Mouse (Mus musculus) adrenal gland (tissue): ENCODE measurements around the gene Supt7l.
"Not testable (repeated sequence)": the region's sequence is repeated elsewhere in the genome, so short reads cannot be mapped to it uniquely, and the experiment has no call there.

ENCODE experiments used
- intact Hi-C: fragments of 180-260 bp; cut with DNase I; formaldehyde crosslinking; loops from one replicate; pipeline ENCODE4 v1.15.1; 2025
- long read RNA-seq, 2 experiments: library from polyadenylated mRNA; unstranded; transcript quantifications; one replicate each; pipeline ENCODE4 v2.0.0; 2020; ENCODE audit warnings: borderline replicate concordance in 1 of 2; ENCODE audit not compliant: insufficient replicate concordance in 1 of 2

Gene Supt7l
- long read RNA-seq, experiment 1, partial matches to known transcripts, result 2 of 7 reads
- long read RNA-seq, experiment 1, other reads (novel, unspliced or antisense), result 0 of 7 reads
- long read RNA-seq, experiment 2, transcript Supt7l-201 (5 exons, 2,693 nt), result major isoform, 6 of 11 reads
- long read RNA-seq, experiment 2, partial matches to known transcripts, result 3 of 11 reads
- long read RNA-seq, experiment 2, other reads (novel, unspliced or antisense), result 2 of 11 reads

- intact Hi-C loops, result not testable (repeated sequence)
These were observed at the start of gene Supt7l for GRCm38 (mm10) chr5:31527707-31528106. Gene Supt7l, minus strand, starts transcription at chr5:31527807.

- intact Hi-C loops, result no loop called here
These were observed 49.0 kb upstream of the Supt7l start for GRCm38 (mm10) chr5:31576539-31576975.

- intact Hi-C loops, result no loop called here
These were observed 46.1 kb upstream of the Supt7l start for GRCm38 (mm10) chr5:31573722-31574121.

- intact Hi-C loops, result no loop called here
These were observed 43.5 kb upstream of the Supt7l start for GRCm38 (mm10) chr5:31571023-31571608.

GRCm38 (mm10) chr5:31567951-31568657 lies 40.5 kb upstream of the Supt7l start:
- intact Hi-C loops, result no loop called here

- intact Hi-C loops, result no loop called here
These were observed 38.9 kb upstream of the Supt7l start for GRCm38 (mm10) chr5:31566457-31566856.

- intact Hi-C loops, result no loop called here
These were observed 38.4 kb upstream of the Supt7l start for GRCm38 (mm10) chr5:31566026-31566425.

GRCm38 (mm10) chr5:31564976-31565375 lies 37.4 kb upstream of the Supt7l start:
- intact Hi-C loops, result no loop called here

GRCm38 (mm10) chr5:31563905-31564304 lies 36.3 kb upstream of the Supt7l start:
- intact Hi-C loops, result loop anchor here (2.0 kb wide), 2 partner anchors 133 to 635 kb away; partner anchors contain the start of genes Babam2 and Rbks

- intact Hi-C loops, result loop anchor here (2.0 kb wide), 2 partner anchors 133 to 635 kb away; partner anchors contain the start of genes Babam2 and Rbks
These were observed 35.9 kb upstream of the Supt7l start for GRCm38 (mm10) chr5:31563496-31563895.

- intact Hi-C loops, result loop anchor here (2.0 kb wide), 2 partner anchors 135 to 637 kb away; partner anchors contain the start of genes Babam2 and Rbks
These were observed 34.5 kb upstream of the Supt7l start for GRCm38 (mm10) chr5:31562036-31562666.

- intact Hi-C loops, result no loop called here
These were observed 32.7 kb upstream of the Supt7l start for GRCm38 (mm10) chr5:31560352-31560751.

GRCm38 (mm10) chr5:31559401-31559800 lies 31.8 kb upstream of the Supt7l start:
- intact Hi-C loops, result no loop called here

GRCm38 (mm10) chr5:31535228-31535627 lies 7.6 kb upstream of the Supt7l start:
- intact Hi-C loops, result no loop called here

GRCm38 (mm10) chr5:31528560-31528959 lies 953 bp upstream of the Supt7l start:
- intact Hi-C loops, result no loop called here

GRCm38 (mm10) chr5:31527117-31527680 lies 408 bp downstream of the Supt7l start:
- intact Hi-C loops, result no loop called here

GRCm38 (mm10) chr5:31526354-31527116 lies 1.1 kb downstream of the Supt7l start, which contains the start of gene Slc4a1ap:
Gene Slc4a1ap, plus strand, starts transcription at chr5:31526995.
- intact Hi-C loops, result no loop called here

- intact Hi-C loops, result no loop called here
These were observed 7.1 kb downstream of the Supt7l start for GRCm38 (mm10) chr5:31520556-31520955.

GRCm38 (mm10) chr5:31512481-31512880 lies 15.1 kb downstream of the Supt7l start:
- intact Hi-C loops, result no loop called here

GRCm38 (mm10) chr5:31504843-31505242 lies 22.8 kb downstream of the Supt7l start:
- intact Hi-C loops, result no loop called here
